Mouse (Mus musculus): ENCODE data around the gene Smpdl3a.

- TF ChIP-seq POLR2A (IDR thresholded peaks at IDR 0.05; ENCODE audit: borderline replicate concordance, control insufficient read depth, low read depth, low read length) (no peak), CTCF (IDR thresholded peaks at IDR 0.05; ENCODE audit: control insufficient read depth, insufficient read depth, low read length) (no peak)
Measured at GRCm38 (mm10) chr10:57760694-57761093, 33.4 kb upstream of the Smpdl3a start.

Data from bone marrow, adult 2 months (tissue).